Mouse (Mus musculus) gastrocnemius, adult 18-20 months (tissue): ENCODE results near the gene Fem1a. TPM values are rescaled to one million over a fixed set of nuclear protein-coding genes. Genes with fewer than 3 reads are reported as not detected.

ENCODE experiments used
- DNase-seq: peaks from one replicate; pipeline ENCODE4 v3.0.0; 2021; ENCODE audit warnings: low spot score
- total RNA-seq, 2 experiments: library from RNA; stranded (reverse); gene quantifications; 2 replicates each; pipeline ENCODE4 v1.2.3; 2021

The Fem1a gene
- total RNA-seq, 2 experiments from 2014 or later = 157 to 172 TPM

- DNase-seq = peak; percentile 22
These were observed 20.9 kb downstream of the Fem1a start for GRCm38 (mm10) chr17:56277567-56277893.

GRCm38 (mm10) chr17:56278340-56278739 lies 21.7 kb downstream of the Fem1a start:
- DNase-seq = no peak

GRCm38 (mm10) chr17:56279481-56280155 lies 23.0 kb downstream of the Fem1a start:
- DNase-seq = peak; percentile 54

- DNase-seq = no peak
These were observed 24.6 kb downstream of the Fem1a start for GRCm38 (mm10) chr17:56281193-56281592.

- DNase-seq = no peak
These were observed 26.2 kb downstream of the Fem1a start for GRCm38 (mm10) chr17:56282802-56283201.

GRCm38 (mm10) chr17:56283316-56283715 lies 26.7 kb downstream of the Fem1a start:
- DNase-seq = no peak

GRCm38 (mm10) chr17:56285995-56286394 lies 29.4 kb downstream of the Fem1a start:
- DNase-seq = no peak

- no peak for DNase-seq
These were observed 31.2 kb downstream of the Fem1a start for GRCm38 (mm10) chr17:56287830-56288229.

- DNase-seq = no peak
These were observed 32.3 kb downstream of the Fem1a start for GRCm38 (mm10) chr17:56288866-56289265.

GRCm38 (mm10) chr17:56289371-56290331 lies 33.0 kb downstream of the Fem1a start:
- peak; percentile 50 for DNase-seq

GRCm38 (mm10) chr17:56290388-56291170 lies 34.0 kb downstream of the Fem1a start:
- DNase-seq = peak; percentile 97

- DNase-seq = peak; percentile 89
These were observed 34.5 kb downstream of the Fem1a start for GRCm38 (mm10) chr17:56291171-56291511.

GRCm38 (mm10) chr17:56291826-56292475 lies 35.3 kb downstream of the Fem1a start:
- DNase-seq = no peak

- peak; percentile 80 for DNase-seq
These were observed 36.1 kb downstream of the Fem1a start, which contains the start of gene Plin3 for GRCm38 (mm10) chr17:56292531-56293222. Plin3 (minus strand) TSS chr17:56292873.

- no peak for DNase-seq
These were observed 36.7 kb downstream of the Fem1a start for GRCm38 (mm10) chr17:56293291-56293690.

GRCm38 (mm10) chr17:56294241-56294640 lies 37.6 kb downstream of the Fem1a start:
- no peak for DNase-seq

GRCm38 (mm10) chr17:56296201-56296600 lies 39.6 kb downstream of the Fem1a start:
- DNase-seq = no peak

GRCm38 (mm10) chr17:56298238-56298637 lies 41.6 kb downstream of the Fem1a start:
- no peak for DNase-seq

GRCm38 (mm10) chr17:56300186-56300585 lies 43.6 kb downstream of the Fem1a start, which contains the start of gene Arrdc5:
Arrdc5 (minus strand) TSS chr17:56300286.
- DNase-seq = no peak

GRCm38 (mm10) chr17:56302363-56302996 lies 45.9 kb downstream of the Fem1a start:
- DNase-seq = no peak
